Mouse (Mus musculus) olfactory bulb, adult 2 months (tissue): ENCODE measurements at regions not wholly inside any gene's neighbourhood (a gene's known extent, or its start where the extent isn't known, plus 50 kb on each side); places are given as distances from the start of the nearest gene placed in this dataset.

Experiments
- CTCF ChIP-seq: fragments of 200-500 bp; IDR thresholded peaks from 2 replicates; pipeline ENCODE4 v1.5.1; 2012; ENCODE audit warnings: low read depth, mild to moderate bottlenecking, low read length, moderate library complexity; ENCODE audit not compliant: insufficient read depth
- POLR2A ChIP-seq: fragments of 200-500 bp; IDR thresholded peaks from 2 replicates; pipeline ENCODE4 v1.6.1; 2012; ENCODE audit warnings: mild to moderate bottlenecking, low read depth, low read length, moderate library complexity; ENCODE audit not compliant: insufficient read depth

- TF ChIP-seq POLR2A (no peak), CTCF (no peak)
Measured at GRCm38 (mm10) chr4:62850526-62850925, 114.8 kb upstream of the Zfp618 start.
